Mouse (Mus musculus) induced T-regulatory cell, adult 2 months (primary cell): ENCODE measurements at regions not wholly inside any gene's neighbourhood (a gene's known extent, or its start where the extent isn't known, plus 50 kb on each side); places are given as distances from the start of the nearest gene placed in this dataset.

ENCODE experiments used
- DNase-seq: peaks from one replicate; pipeline ENCODE4 v3.0.0-alpha.2; 2012; ENCODE audit warnings: low read depth

DNA sequence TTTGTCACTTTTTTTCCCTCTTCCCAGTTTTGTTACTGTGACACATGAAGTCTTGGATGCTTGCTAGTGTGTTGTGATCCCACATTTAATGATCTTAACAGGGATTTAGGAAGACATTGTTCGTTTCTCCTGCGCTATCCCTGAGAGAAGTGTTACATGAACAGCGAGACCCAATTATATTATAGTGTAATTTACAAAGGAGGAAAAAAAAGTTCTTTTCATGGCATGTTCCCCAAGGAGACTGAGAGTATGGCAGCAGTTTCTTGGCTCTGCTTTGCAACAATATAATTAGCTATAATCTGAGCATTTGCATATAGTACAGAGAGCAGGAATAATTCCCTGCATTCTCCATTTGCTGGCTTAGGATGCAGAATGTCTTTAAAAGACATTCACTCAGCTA, 168.6 kb downstream of the Insc start:
- no peak for DNase-seq

DNA sequence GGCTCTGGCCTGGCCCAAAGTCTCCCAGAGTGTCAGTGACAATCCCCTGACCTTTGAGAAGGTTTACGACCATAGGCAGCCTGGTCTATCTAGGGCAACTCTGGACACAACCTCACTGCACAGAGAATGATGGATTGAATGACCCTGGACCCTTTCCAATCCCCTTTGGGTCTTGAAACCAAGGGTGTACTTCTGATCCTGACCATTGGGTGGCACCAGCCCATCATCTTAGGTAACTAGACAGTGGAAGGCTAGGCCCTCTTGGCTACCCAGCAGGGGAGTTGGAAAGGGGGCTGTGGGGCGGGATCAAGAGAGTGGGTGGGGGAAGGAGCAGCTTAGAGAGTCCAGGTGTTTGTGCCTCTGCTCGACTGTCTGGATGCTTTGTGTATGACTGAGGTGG, 178.7 kb downstream of the Insc start:
- DNase-seq, result peak; percentile 14

DNA sequence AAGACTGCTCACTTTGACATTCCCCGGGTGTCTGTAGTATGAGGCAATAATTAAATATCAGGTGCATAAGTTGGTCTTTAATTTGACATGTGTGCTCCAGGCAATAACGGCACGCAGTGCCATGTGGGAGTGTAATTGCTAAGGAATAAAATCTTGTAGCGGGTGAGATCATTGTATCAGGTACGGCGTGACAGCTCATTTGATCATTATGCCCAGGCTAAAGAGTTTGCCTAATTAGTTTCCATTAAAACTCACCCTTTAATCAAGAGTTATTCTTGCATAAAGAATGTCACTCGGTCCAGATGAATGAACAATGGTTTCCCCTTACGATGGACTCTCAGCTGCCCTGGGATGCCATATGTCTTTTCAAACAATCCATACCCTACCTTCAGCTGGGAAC, 190.4 kb downstream of the Insc start:
- no peak for DNase-seq

DNA sequence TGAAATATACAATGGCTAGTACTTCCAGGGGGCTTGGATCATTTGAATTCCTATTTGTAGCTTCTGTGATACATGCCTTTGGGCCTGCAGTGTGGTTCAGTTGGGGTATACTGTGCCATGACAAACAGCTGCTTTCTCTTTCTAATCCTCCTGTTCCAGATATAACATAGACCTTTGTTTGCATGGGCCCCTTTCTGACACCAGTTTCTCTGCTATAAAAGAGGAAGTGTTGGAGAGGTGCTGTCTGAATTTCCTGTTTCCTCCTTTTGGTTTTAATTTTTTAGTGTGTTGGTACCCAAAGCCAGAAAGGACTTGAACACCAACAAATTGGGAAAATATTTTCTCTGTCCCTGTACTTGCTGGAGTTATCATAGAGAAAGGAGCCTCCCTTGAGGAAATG, 207.3 kb downstream of the Insc start:
- no peak for DNase-seq

DNA sequence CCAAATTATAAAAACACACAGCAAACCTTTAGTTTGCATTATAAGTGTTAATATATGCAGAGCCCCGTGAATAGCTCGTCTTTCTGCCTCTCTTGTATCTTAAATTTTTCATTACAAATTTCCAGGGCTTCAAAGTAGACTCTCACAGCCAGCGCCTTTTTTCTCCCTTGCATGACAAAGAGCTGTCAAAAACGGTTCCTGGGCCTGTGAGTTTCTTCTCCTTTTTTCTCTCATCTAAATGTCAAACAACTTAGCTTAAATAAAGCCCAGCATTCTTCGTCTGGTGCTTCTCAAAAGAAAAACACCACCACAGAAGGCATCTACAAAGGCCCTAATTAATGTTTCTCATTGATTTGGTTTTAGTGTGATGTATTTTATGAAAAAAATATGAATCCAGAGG, 219.7 kb downstream of the Insc start:
- no peak for DNase-seq

DNA sequence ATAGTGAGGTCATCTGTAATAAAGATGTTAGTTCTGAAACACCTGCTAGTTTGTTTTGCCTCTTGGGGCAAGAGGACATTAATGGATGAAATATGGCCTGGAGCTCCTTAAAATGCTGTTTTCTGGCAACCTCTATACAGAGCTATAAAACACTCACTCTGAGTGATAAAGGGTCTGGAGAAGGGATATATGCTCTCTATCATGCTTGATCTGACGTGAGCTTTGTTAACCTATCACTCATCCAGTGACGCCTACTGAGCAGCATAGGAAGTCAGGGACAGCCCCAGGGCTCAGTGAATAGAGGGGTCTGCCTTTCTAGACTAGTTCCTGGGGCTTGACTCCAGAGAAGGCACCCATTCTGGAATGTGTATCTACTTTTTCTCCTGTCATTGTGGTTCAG, 222.4 kb downstream of the Insc start:
- DNase-seq, result no peak

DNA sequence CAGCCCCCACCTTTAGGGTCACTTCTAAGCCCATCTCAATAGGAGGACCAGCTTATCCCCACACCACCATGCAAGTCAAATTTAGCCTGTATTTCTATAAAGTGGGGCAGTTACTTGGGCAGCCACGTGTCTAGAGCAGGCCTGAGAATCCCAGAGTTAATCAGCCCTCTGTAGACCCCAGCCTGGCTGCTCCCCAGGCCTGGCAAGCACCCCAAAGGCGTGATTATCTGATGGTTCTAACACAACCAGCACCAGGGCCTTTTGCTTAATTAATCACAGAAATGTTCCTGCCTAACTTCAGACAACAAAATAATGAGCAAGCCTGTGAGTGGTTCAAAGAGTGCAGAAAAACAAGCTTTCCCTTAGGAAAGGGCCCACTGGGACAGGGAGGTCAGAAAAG, 243.0 kb downstream of the Insc start:
- DNase-seq, result no peak

DNA sequence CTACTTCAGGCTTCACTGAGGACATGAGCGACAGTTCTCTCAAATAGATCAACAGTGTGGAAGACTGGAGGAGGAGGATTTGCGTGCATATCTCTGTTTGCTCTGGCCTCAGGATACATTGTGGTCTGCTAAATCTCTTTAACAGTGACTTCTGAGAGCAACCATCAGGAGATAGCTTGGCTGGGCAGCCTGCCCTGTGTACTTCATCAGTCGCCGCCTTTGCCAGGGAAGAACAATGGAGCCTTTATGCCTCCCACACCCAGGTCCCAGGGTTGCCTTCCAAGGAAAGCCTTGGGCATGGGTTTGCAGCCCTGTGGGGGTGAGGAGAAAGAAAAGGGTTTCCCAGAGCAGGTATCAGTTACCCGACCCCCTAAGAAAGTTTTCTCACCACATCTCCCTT, 247.8 kb downstream of the Insc start:
- DNase-seq, result no peak

DNA sequence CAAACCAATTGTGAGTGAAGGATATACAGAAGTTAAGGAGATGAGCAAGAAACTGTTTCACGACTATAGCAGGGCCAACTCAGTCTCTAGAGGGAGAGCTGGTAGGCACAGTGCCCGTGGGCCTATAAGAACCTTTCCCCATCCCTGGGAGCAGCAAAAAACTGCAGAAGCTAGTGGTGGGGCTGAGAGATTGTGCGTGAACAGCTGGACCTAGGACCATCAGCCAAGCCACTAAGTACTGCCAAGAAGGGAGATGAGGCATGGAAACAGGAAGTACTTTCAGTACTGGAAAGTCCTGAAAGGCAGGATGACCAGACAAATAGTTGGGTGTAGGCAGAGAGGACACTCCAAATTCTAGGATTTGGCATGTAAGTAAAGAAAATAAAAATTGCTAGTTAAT, 248.9 kb downstream of the Insc start:
- DNase-seq, result no peak

DNA sequence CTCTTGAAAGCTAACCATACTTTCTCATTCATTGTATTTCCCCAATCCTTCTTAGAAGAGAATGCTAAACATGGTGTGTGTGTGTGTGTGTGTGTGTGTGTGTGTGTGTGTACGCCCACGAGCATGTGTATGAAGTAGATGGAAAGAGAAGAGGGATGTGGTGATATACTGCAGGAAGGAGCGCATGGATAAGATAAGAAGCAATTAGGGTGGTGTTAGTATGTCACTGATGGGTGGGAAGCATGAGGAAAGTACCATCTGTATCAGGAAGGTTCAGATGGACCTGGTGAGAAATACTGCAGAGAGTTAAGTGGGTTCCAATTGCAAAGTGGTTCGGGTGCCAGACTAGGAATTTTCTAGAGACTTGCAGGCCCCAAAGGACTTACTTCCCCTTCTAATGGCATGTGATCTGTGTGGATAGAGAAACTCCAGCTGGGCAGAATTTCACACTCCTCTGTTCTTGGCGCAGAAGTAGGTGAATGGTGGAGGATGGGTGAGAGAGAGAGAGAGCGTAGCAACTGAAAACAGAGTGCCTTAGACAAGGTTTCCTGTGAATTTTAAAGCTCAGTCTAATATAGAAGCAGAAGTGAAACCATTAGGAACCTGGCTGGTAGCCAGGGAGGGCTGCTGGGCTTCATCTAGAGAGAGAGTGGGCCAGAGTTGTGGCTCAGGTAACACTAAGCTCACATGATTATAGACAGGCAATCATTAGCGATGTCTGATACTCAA, 257.5 kb downstream of the Insc start:
- DNase-seq, result no peak

DNA sequence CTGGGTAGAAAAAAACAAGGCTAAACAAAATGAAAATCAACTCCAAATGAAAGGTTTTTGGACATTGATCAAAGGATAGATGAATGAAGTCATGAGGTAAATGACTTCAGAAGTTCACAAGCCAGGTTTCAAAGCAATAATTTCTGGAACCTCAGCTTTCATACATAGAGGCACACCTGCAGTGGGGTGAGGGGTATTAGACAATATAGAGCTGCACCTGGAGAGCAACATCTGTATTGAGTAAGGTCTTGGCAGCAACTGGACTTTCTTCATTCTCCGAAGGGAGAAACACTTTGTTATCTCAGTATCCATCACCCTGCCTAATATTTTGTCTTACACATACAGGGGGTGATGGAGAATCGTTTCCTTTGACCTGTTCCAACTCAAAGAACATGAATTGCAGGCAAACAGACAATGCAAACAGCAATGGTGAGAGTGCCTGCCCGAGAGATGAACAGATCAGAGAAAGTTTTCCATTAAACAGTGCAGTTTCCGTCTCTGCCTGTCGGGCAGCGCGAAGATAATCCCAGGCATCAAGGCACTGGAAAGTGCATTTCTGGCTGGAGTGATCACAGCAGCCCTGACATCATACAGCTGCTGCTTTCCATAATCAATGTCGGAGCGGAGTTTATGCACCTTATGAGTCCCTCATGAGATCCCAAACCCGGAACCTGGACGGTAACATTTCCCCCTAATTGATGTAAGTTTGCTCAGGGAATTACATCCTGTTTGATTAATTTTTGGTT, 270.9 kb downstream of the Insc start:
- no peak for DNase-seq

DNA sequence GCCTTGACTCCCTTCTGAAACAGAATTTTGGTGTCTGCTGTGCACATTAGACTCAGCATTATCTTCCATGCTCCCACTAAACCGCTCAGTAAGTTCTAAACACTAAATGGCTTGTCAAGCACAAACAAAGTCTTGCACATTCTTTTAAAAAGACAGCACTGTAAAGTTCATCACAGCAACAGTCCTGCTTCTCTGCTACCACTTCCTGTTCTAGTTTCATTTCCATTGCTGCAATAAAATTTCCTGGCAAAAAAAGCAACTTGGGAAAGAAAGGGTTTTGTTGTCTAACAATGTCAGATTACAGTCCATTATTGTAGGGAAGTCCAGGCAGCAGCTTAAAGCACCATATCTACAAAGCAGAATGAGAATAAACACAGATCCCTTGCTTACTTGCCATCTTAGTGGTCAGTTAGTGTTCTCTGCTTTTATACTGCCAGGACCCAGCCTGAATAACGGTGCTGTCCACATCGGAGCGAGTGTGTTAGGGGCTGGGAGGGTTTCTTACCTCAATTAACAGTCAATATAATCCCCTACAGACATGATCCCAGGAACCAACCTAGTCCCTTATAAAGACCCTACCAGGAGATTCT, 276.0 kb downstream of the Insc start:
- DNase-seq, result no peak

DNA sequence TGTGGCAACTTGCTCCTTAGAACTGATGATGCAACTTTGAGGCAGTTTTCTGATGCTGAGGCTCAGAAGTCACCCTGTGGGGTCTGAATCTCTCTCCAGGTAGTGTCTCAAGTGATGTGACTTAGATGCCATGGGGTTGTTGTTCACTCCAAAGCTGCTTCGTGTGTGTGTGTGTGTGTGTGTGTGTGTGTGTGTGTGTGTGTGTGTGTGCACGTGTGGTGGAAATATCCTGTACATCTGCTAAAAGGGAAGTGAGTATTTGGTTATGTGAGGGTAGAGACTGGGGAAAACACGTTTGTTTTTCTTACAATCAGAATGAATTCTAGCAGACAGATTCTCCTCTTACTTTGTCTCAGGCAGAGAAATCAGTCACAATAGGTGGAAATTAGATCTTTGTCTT, 276.5 kb downstream of the Insc start:
- DNase-seq, result no peak

DNA sequence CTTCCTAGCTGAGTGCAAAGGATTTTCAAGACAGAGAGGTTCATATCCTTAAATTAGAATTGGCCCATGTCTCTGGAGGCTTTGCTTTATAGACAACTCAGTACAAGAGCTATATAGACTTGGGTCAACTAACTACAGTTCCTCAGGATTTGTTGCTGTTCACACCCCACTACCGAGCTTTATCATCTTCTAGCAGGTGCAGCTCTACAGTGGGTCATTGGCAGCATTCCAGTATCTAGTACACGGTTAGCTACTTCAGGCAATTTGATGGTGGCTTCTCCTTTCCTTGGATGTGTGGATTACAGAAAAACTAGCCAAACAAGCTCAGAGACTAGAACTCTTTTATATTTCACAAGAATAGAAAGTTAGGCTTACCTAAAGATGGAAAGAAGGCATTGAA, 282.3 kb downstream of the Insc start:
- no peak for DNase-seq

DNA sequence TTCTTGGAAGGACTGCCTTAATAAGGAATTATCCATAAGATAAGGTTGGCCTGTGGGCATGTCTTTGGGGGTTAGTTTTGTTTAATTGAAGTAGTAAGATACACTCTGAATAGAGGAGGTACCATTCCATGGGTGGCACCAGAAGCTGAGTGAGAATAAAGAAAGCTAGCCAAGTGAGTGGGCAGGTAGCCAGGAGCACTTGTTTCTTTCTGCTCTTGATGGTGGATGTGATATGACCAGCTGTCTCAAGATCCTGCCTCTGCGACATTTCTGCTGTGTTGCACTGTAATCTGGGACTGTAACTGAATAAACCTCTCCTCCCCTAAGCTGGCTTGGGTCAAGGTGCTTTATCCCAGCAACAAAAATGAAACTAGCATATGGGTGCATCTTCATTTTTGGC, 284.2 kb downstream of the Insc start:
- no peak for DNase-seq

DNA sequence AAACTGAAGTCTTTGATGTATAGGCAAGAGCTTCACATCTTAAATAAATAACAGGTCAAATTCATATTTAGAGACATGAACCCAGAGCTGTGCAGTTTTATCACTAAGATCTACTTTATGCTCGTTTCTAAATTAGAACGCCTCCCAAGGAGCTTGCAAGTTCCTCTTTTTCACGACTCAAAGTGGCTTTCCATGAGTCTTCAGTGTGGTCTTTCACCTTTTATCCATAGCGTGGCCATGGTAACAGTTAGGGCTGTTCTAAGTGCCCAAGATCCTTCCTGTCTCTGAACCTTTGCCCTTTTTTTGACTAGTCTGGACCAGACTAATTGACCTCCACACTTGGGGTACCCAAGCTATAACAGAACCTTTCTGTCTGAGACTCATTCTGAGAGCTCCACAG, 290.5 kb downstream of the Insc start:
- no peak for DNase-seq

DNA sequence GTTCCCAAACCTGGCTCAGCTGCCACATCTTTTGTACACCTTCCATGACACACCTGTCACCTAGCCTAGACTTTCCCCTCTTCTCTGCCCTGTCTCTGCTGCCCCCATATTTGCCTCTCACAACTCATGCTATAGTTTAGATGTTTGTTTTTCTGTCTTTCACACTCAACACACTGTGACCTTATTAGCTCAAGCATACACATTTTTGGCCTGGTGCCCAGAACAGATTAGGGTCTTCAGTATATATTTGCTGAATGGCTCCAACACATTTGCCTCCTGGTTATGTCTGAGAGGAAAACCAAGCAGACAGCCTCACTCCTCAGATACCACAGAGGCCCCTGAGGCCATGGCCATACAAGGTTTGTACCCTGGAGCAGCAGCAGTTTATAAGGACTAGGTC, 312.0 kb downstream of the Insc start:
- no peak for DNase-seq

DNA sequence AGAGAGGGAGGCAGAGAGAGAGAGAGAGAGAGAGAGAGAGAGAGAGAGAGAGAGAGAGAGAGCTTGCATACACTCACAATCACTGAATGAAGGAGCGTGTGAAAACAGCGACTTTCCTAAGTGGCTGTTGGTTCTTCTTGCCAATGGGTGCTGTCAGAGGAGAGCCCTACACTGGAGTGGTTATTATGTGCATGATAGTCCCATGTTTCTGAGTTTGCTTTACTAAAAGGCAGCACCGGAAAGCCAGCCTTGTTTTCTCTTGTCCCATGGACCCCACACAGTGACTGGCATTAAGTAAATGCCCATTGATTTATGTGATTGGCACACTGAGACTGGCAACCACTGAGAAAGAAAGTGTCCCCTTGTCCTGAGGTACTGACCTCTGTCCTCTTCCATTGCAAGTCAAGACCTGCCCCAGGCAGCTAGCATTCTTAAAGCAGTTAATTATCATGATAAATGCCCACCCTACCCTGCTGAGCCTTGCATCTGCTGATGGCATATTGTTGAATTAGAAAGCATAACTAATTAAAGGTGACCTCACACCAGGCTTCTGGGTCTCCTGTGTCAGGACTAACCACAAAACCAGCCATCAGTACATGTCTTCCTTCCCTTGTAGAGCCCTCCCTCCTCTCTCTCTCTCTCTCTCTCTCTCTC, 313.6 kb downstream of the Insc start:
- DNase-seq, result no peak

DNA sequence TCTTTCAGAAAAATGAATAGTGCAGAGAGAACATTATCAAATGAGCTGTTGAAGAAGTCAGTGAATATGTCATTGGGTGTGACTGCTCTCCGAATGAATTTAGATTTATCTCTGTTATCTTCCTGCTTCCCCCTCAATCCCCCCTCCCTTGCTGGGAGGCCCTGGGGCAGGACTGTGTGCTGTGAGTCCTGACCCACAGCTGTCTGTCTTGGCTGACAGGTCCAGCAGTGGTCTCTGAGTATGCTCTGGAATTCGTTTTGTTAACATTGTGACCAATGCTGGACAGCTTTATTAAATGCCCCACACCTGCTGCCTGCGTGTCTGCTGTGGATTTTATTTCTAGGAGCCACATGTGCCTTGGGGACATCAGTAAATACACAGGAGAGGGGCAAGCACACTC, 314.2 kb downstream of the Insc start:
- no peak for DNase-seq

DNA sequence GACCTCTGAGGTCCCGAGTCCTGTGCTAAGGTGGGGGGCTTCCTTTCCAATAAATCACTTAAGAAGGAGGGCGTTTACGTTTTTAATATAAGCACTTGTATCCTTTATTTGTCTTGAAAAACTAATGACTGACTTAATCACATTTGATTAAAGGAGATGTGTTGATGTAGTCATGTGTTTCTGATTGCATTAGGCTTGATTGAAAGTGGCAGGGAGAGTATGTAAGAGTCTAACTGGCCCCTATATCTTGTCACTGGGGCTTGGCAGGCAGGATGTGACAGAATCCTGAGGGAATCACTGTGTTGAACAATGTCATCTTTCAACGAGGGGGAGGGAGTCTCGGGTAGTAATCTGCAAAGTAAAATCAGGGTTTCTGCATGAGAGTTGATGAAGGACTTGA, 316.7 kb downstream of the Insc start:
- DNase-seq, result no peak

DNA sequence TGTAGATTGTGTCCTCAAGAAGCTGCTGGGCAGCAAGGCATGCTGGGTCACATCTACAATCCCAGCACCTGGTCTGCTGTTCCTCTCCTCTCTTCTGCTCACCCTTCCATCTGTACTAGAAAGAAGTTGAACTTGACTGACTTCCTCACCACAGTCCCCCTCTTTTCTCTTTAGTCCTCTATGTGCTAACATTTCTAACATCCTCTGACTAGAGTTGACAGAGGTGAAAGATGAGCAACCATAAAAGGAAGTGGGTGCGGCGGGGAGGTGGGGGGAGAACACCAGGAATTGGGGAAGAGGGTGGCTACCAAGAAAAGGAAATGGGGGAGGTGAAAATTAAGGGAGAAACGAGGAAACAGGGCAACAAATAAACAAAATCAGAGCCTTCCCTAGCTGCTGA, 319.3 kb downstream of the Insc start:
- DNase-seq, result no peak

DNA sequence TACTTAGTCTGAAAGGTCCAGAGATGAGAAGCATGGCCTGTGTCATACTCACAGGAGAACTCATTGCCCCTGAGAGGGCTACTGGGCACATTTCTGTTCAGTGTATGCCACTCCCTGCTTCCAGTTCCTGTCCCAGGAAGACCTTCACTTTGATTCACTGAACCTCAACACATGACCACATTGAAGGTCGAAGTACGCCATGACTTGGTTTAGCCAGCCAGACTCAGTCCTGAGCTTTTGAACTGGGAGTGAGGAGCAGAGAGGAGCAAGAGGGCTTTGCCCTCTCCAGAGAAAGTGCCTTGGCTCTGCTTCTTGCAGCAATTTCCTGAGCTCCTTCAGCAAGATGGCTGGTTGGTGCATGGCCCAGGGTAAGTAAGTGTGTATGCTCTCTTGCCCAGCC, 324.1 kb downstream of the Insc start:
- no peak for DNase-seq

DNA sequence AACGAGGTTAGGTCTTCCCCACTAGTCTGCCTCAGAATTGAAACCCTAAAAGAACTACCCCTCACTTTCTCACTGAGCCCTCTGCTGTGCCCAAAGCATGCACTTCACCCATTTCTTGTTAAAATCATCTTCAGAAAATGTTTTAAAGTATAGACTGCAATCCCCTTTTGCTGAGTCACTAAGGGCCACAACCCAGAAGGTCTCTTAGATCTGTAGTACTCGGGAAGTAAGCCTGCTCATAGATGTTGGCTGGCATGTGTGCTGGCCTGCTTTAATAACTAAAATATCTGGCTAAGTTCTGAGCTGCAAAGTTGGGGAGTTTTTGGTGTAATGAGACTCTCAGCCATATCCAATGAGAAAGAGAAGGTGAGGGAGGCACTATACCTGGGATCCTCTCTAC, 329.9 kb downstream of the Insc start:
- DNase-seq, result no peak
